Mouse (Mus musculus): ENCODE results near the gene Obp2b. TPM values are rescaled to one million over a fixed set of nuclear protein-coding genes. Genes with fewer than 3 reads are reported as not detected.

The Obp2b gene
- not detected in 2 replicates for polyA plus RNA-seq (2015; fragmentation: Nextera tagmentation; extraction: Ambion mirVana)

GRCm38 (mm10) chr2:25736709-25737108 lies at the start of gene Obp2b:
Gene Obp2b, plus strand, starts transcription at chr2:25737009.

GRCm38 (mm10) chr2:25699743-25700142 lies 37.1 kb upstream of the Obp2b start, which contains the start of gene Obp2a:
Gene Obp2a, plus strand, starts transcription at chr2:25700043.

GRCm38 (mm10) chr2:25706643-25707481 lies 29.9 kb upstream of the Obp2b start, which contains the start of gene Bmyc:
Gene Bmyc, plus strand, starts transcription at chr2:25706739.

GRCm38 (mm10) chr2:25765269-25765668 lies 28.5 kb downstream of the Obp2b start, which contains the start of gene Lcn3:
Gene Lcn3, plus strand, starts transcription at chr2:25765569.

GRCm38 (mm10) chr2:25776717-25777116 lies 39.9 kb downstream of the Obp2b start, which contains the start of gene Lcn11:
Gene Lcn11, plus strand, starts transcription at chr2:25777017.

GRCm38 (mm10) chr2:25781957-25782356 lies 45.1 kb downstream of the Obp2b start, which contains the start of gene Gm13539:
Gene Gm13539, plus strand, starts transcription at chr2:25782257.

Other genes starting within 250 kb of the Obp2b start
- not detected in 2 replicates for gene Lcn12, start 243.1 kb upstream of the Obp2b start, polyA plus RNA-seq (2015; fragmentation: Nextera tagmentation; extraction: Ambion mirVana)
- 56.1 and 56.8 TPM in 2 replicates for gene Fbxw5, start 236.3 kb upstream of the Obp2b start, polyA plus RNA-seq (2015; fragmentation: Nextera tagmentation; extraction: Ambion mirVana)
- 2.9 and 4.1 TPM in 2 replicates for gene C8g, start 235.3 kb upstream of the Obp2b start, polyA plus RNA-seq (2015; fragmentation: Nextera tagmentation; extraction: Ambion mirVana)
- gene Traf2, start 190.1 kb upstream of the Obp2b start, polyA plus RNA-seq (2015; fragmentation: Nextera tagmentation; extraction: Ambion mirVana) = 13.9 and 15.5 TPM in 2 replicates
- gene Edf1, start 179.2 kb upstream of the Obp2b start, polyA plus RNA-seq (2015; fragmentation: Nextera tagmentation; extraction: Ambion mirVana) = 314 and 359 TPM in 2 replicates
- gene Mamdc4, start 162.2 kb upstream of the Obp2b start, polyA plus RNA-seq (2015; fragmentation: Nextera tagmentation; extraction: Ambion mirVana) = 0.45 and 0.50 TPM in 2 replicates
- 93.0 and 102 TPM in 2 replicates for gene Phpt1, start 161.8 kb upstream of the Obp2b start, polyA plus RNA-seq (2015; fragmentation: Nextera tagmentation; extraction: Ambion mirVana)
- 0.18 TPM in 1 of 2 replicates, not detected in the other for gene Ajm1, start 155.3 kb upstream of the Obp2b start, polyA plus RNA-seq (2015; fragmentation: Nextera tagmentation; extraction: Ambion mirVana)
- gene Rabl6, start 128.5 kb upstream of the Obp2b start, polyA plus RNA-seq (2015; fragmentation: Nextera tagmentation; extraction: Ambion mirVana) = 37.7 TPM in 2 replicates
- gene Ccdc183, start 119.3 kb upstream of the Obp2b start, polyA plus RNA-seq (2015; fragmentation: Nextera tagmentation; extraction: Ambion mirVana) = 0.35 and 0.42 TPM in 2 replicates
- 22.0 and 25.0 TPM in 2 replicates for gene Tmem141, start 115.0 kb upstream of the Obp2b start, polyA plus RNA-seq (2015; fragmentation: Nextera tagmentation; extraction: Ambion mirVana)
- gene Fcna, start 109.0 kb upstream of the Obp2b start, polyA plus RNA-seq (2015; fragmentation: Nextera tagmentation; extraction: Ambion mirVana) = 12.6 and 21.8 TPM in 2 replicates
- gene Lcn8, start 83.9 kb upstream of the Obp2b start, polyA plus RNA-seq (2015; fragmentation: Nextera tagmentation; extraction: Ambion mirVana) = not detected in 2 replicates
- not detected in 2 replicates for gene Lcn5, start 79.1 kb upstream of the Obp2b start, polyA plus RNA-seq (2015; fragmentation: Nextera tagmentation; extraction: Ambion mirVana)
- gene Lcn6, start 60.2 kb upstream of the Obp2b start, polyA plus RNA-seq (2015; fragmentation: Nextera tagmentation; extraction: Ambion mirVana) = not detected in 2 replicates
- not detected in 2 replicates for gene Lcn10, start 54.3 kb upstream of the Obp2b start, polyA plus RNA-seq (2015; fragmentation: Nextera tagmentation; extraction: Ambion mirVana)
- not detected in 2 replicates for gene Obp2a, start 37.0 kb upstream of the Obp2b start, polyA plus RNA-seq (2015; fragmentation: Nextera tagmentation; extraction: Ambion mirVana)
- gene Bmyc, start 30.3 kb upstream of the Obp2b start, polyA plus RNA-seq (2015; fragmentation: Nextera tagmentation; extraction: Ambion mirVana) = 41.4 and 46.9 TPM in 2 replicates
- not detected in 2 replicates for gene Lcn3, start 28.6 kb downstream of the Obp2b start, polyA plus RNA-seq (2015; fragmentation: Nextera tagmentation; extraction: Ambion mirVana)
- not detected in 2 replicates for gene Lcn11, start 40.0 kb downstream of the Obp2b start, polyA plus RNA-seq (2015; fragmentation: Nextera tagmentation; extraction: Ambion mirVana)
- not detected in 2 replicates for gene Gm13539, start 45.2 kb downstream of the Obp2b start, polyA plus RNA-seq (2015; fragmentation: Nextera tagmentation; extraction: Ambion mirVana)
- not detected in 2 replicates for gene Glt6d1, start 78.8 kb downstream of the Obp2b start, polyA plus RNA-seq (2015; fragmentation: Nextera tagmentation; extraction: Ambion mirVana)
- gene Lcn9, start 86.1 kb downstream of the Obp2b start, polyA plus RNA-seq (2015; fragmentation: Nextera tagmentation; extraction: Ambion mirVana) = not detected in 2 replicates
- gene Sohlh1, start 110.2 kb downstream of the Obp2b start, polyA plus RNA-seq (2015; fragmentation: Nextera tagmentation; extraction: Ambion mirVana) = not detected in 2 replicates
- 0.26 and 0.45 TPM in 2 replicates for gene Kcnt1, start 126.7 kb downstream of the Obp2b start, polyA plus RNA-seq (2015; fragmentation: Nextera tagmentation; extraction: Ambion mirVana)
- 7.5 and 8.7 TPM in 2 replicates for gene Camsap1, start 246.3 kb downstream of the Obp2b start, polyA plus RNA-seq (2015; fragmentation: Nextera tagmentation; extraction: Ambion mirVana)